ENCODE assay signal across 20 mouse cellular contexts in the genomic region with DNA sequence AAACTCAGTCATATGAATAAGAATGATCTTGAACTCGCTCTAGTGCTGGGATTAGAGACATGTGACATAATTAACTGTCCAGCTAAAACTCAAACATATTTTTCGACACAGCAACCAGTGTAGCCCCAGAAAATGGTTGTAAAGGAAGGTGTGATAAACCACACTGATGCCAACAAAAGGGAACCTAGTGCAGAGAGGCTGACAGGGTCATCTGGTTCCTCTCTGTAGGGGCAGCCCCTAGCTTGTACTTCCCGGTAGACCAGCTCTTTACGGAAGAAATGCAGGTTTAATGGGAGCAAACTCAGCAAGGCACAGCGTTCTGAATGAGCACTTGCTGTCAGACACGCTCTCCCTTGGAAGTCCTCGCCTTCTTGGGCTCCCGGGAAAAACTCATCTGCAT. TPM values are rescaled to one million over a fixed set of nuclear protein-coding genes. Genes with fewer than 3 reads are reported as not detected.
"Had no signal": no experiment of that assay in that cellular context is flagged by ENCODE, and none has a peak within 500 bp of the region (broad histone marks: within the 10 kb centered on the region; RNA-seq: fewer than 3 reads in every experiment).

No protein-coding gene starts in this region.

- H3K36me3 ChIP-seq: limb, embryonic 12.5 days; midbrain, embryonic 13.5 days; neural tube, embryonic 13.5 days had no signal

- H3K4me2 ChIP-seq: limb, embryonic 12.5 days; midbrain, embryonic 13.5 days; neural tube, embryonic 13.5 days had no signal

- ATAC-seq: lung, postnatal 0 days; midbrain, embryonic 13.5 days had no signal

- H3K4me1 ChIP-seq: limb, embryonic 12.5 days; midbrain, embryonic 13.5 days; neural tube, embryonic 13.5 days had no signal

- H3K9ac ChIP-seq: limb, embryonic 12.5 days; liver, embryonic 14.5 days; midbrain, embryonic 13.5 days; neural tube, embryonic 13.5 days had no signal

- H3K4me3 ChIP-seq: limb, embryonic 12.5 days; midbrain, embryonic 13.5 days; neural tube, embryonic 13.5 days had no signal

- DNase-seq: kidney, adult 11 months; kidney, adult 9 months; lung, adult 18-20 months; lung, postnatal 4 days; right cerebral cortex, postnatal 14 days; thymus, adult 18-20 months; thymus, postnatal 25 days had no signal

- H3K9me3 ChIP-seq: limb, embryonic 12.5 days; midbrain, embryonic 13.5 days; neural tube, embryonic 13.5 days had no signal

- H3K27ac ChIP-seq: kidney, postnatal 0 days; limb, embryonic 12.5 days; liver, embryonic 14.5 days; midbrain, embryonic 13.5 days; neural tube, embryonic 13.5 days had no signal

- H3K27me3 ChIP-seq: limb, embryonic 12.5 days; midbrain, embryonic 13.5 days; neural tube, embryonic 13.5 days had no signal

RNA-seq across cellular contexts. Expression of a gene that starts 6.1 kb away (rescaled TPM):
- total RNA-seq: layer of hippocampus, postnatal 25 days; left cerebral cortex, adult 8-10 months; left cerebral cortex, postnatal 25 days; liver, adult 2 months; megakaryocyte-erythroid progenitor cell, adult 5-6 weeks had no signal
- polyA plus RNA-seq: liver, adult 2 months; liver, embryonic 14.5 days; lung, postnatal 0 days; neural tube, embryonic 13.5 days; spleen, adult 2 months; stomach, embryonic 14.5 days had no signal

RNA-seq across cellular contexts. Expression of a gene that starts 42.9 kb away (rescaled TPM):
- total RNA-seq: layer of hippocampus, postnatal 25 days; left cerebral cortex, postnatal 25 days had no signal
